Mouse (Mus musculus) olfactory bulb, adult 2 months (tissue): ENCODE data around the gene Frrs1l.

ENCODE experiments used
- CTCF ChIP-seq: fragments of 200-500 bp; IDR thresholded peaks from 2 replicates; pipeline ENCODE4 v1.5.1; 2012; ENCODE audit warnings: low read depth, mild to moderate bottlenecking, low read length, moderate library complexity; ENCODE audit not compliant: insufficient read depth
- POLR2A ChIP-seq: fragments of 200-500 bp; IDR thresholded peaks from 2 replicates; pipeline ENCODE4 v1.6.1; 2012; ENCODE audit warnings: mild to moderate bottlenecking, low read depth, low read length, moderate library complexity; ENCODE audit not compliant: insufficient read depth

GRCm38 (mm10) chr4:56953235-56953634 is 37.0 kb downstream of the Frrs1l start:
- TF ChIP-seq CTCF, result no peak
- TF ChIP-seq POLR2A, result no peak
